Mouse (Mus musculus): ENCODE data around the gene Paxip1. TPM values are rescaled to one million over a fixed set of nuclear protein-coding genes. Genes with fewer than 3 reads are reported as not detected.

Paxip1 gene
- total and polyA plus RNA-seq, 3 experiments: 59.2 to 480 (median 151) TPM

DNA sequence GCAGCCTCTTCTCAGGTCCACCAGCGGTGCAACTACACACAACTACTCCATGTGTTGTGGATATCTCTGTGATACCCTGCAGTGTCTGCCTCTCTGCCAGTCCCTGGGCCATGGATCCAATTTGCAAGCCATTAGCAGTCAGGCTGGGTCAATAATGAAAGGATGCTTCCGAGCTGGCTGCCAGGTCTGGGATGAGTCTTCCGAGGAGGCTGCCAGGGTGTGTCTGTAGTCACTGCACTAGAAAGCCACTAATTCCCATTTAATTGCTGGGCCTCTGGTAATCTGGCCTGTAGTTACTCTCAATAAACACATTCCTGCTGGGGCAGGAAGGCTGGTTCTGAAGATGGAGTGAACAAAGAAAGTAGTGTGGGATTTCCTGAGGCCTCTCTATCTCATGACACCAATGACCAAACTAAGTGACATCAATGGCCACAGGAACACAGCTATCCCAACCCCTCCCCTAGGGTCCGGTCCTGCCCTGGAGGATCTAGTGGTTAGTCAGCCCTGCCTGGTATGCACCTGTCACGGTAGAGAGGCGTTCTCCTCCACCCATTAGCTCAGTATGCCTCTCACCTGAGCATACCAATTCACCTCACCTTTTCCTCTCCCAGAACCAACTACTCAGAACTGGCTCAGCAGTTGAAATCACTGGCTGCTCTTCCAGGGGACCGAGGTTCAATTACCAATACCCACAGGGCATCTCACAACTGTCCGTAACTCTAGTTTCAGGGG is 79.9 kb downstream of the Paxip1 start:
- Histone ChIP-seq H3K4me1 (ENCODE audit: control insufficient read depth in 1 of 2, insufficient read depth in 2 of 2, low read length in 2 of 2) (peaks cover 6 to 34% of the 10 kb centered on the region in 2 experiments), H3K27me3 (ENCODE audit: control insufficient read depth in 1 of 2, insufficient read depth in 2 of 2, low read length in 2 of 2) (no peaks in the 10 kb centered on the region), H3K4me3 (ENCODE audit: control insufficient read depth in 1 of 2, insufficient read depth in 1 of 2, low read depth in 2 of 2, low read length in 2 of 2) (no peak overlapping the region), H3K9ac (ENCODE audit: control insufficient read depth, low read depth, low read length, poor library complexity, severe bottlenecking) (no peak overlapping the region), H3K9me3 (replicated peaks; ENCODE audit: insufficient read depth, low read length) (no peaks in the 10 kb centered on the region), H3K27ac (ENCODE audit: control insufficient read depth, low read depth, low read length) (no peak overlapping the region), H3K36me3 (ENCODE audit: control insufficient read depth in 1 of 2, insufficient read depth in 2 of 2, low read length in 2 of 2) (peaks cover 0 to 27% of the 10 kb centered on the region in 2 experiments; a peak in 2 of 4 replicates), H3K79me2 (ENCODE audit: control insufficient read depth, insufficient read depth, low read length, poor library complexity) (no peaks in the 10 kb centered on the region)
- no peak for TF ChIP-seq POLR2AphosphoS2 (IDR thresholded peaks at IDR 0.05; ENCODE audit: low read length)
- no peak for TF ChIP-seq POLR2AphosphoS5 (IDR thresholded peaks at IDR 0.05; ENCODE audit: borderline replicate concordance, low read depth, low read length)
- no peak for TF ChIP-seq MYC (IDR thresholded peaks at IDR 0.05; ENCODE audit: low read depth, low read length)
- TF ChIP-seq POLR2A (IDR thresholded peaks at IDR 0.05; ENCODE audit: control insufficient read depth in 1 of 2, insufficient read depth in 1 of 2, low read depth in 1 of 2, low read length in 2 of 2, poor library complexity in 1 of 2): no peak
- TF ChIP-seq USF2 (IDR thresholded peaks at IDR 0.05; ENCODE audit: borderline replicate concordance in 1 of 2, insufficient read depth in 1 of 2, low read depth in 1 of 2, low read length in 2 of 2): no peak
- no peak for TF ChIP-seq MAFK (IDR thresholded peaks at IDR 0.05; ENCODE audit: borderline replicate concordance, low read depth, low read length)
- no peak for TF ChIP-seq CHD2 (IDR thresholded peaks at IDR 0.05; ENCODE audit: low read length)
- TF ChIP-seq EP300 (IDR thresholded peaks at IDR 0.05; ENCODE audit: low read depth in 1 of 2, low read length in 2 of 2): no peak
- TF ChIP-seq TBP (IDR thresholded peaks at IDR 0.05; ENCODE audit: low read depth, low read length): no peak
- TF ChIP-seq KAT2A (conservative IDR thresholded peaks at IDR 0.05; ENCODE audit: low read depth, low read length): no peak
- TF ChIP-seq GABPA (IDR thresholded peaks at IDR 0.05; ENCODE audit: low read depth, low read length): no peak
- TF ChIP-seq USF1 (IDR thresholded peaks at IDR 0.05; ENCODE audit: low read depth, low read length): no peak
- DNase-seq (ENCODE audit: low read depth, low spot score): no peak

- Histone ChIP-seq H3K9me3 (replicated peaks; ENCODE audit: insufficient read depth, low read length) (no peaks in the 10 kb centered on the region), H3K27ac (ENCODE audit: control insufficient read depth, low read depth, low read length) (peak overlapping the region; percentile 19), H3K27me3 (ENCODE audit: control insufficient read depth in 1 of 2, insufficient read depth in 2 of 2, low read length in 2 of 2) (no peaks in the 10 kb centered on the region), H3K4me1 (ENCODE audit: control insufficient read depth in 1 of 2, insufficient read depth in 2 of 2, low read length in 2 of 2) (peaks cover 6 to 40% of the 10 kb centered on the region in 2 experiments), H3K79me2 (ENCODE audit: control insufficient read depth, insufficient read depth, low read length, poor library complexity) (no peaks in the 10 kb centered on the region), H3K9ac (ENCODE audit: control insufficient read depth, low read depth, low read length, poor library complexity, severe bottlenecking) (no peak overlapping the region), H3K36me3 (ENCODE audit: control insufficient read depth in 1 of 2, insufficient read depth in 2 of 2, low read length in 2 of 2) (peaks cover 0 to 27% of the 10 kb centered on the region in 2 experiments; a peak in 2 of 4 replicates), H3K4me3 (ENCODE audit: control insufficient read depth in 1 of 2, insufficient read depth in 1 of 2, low read depth in 2 of 2, low read length in 2 of 2) (peak overlapping the region in 1 of 2 experiments; percentile 12; a peak in 1 of 4 replicates)
- peak; percentile 68 for DNase-seq (ENCODE audit: low read depth, low spot score)
- TF ChIP-seq EP300 (IDR thresholded peaks at IDR 0.05; ENCODE audit: low read depth in 1 of 2, low read length in 2 of 2) (peak; percentile 79 to 80), TCF12 (IDR thresholded peaks at IDR 0.05; ENCODE audit: low read depth, low read length) (peak; percentile 91), CHD2 (IDR thresholded peaks at IDR 0.05; ENCODE audit: low read length) (no peak), TAL1 (IDR thresholded peaks at IDR 0.05; ENCODE audit: low read length) (peak; percentile 89), KAT2A (conservative IDR thresholded peaks at IDR 0.05; ENCODE audit: low read depth, low read length) (no peak), ETS1 (IDR thresholded peaks at IDR 0.05; ENCODE audit: low read depth, low read length) (peak; percentile 75), GATA1 (IDR thresholded peaks at IDR 0.05; ENCODE audit: low read depth, low read length) (peak; percentile 77), BHLHE40 (IDR thresholded peaks at IDR 0.05; ENCODE audit: borderline replicate concordance, low read depth, low read length) (0 out of 2 replicates have a peak, but pooled peaks have one; percentile 21), MAFK (IDR thresholded peaks at IDR 0.05; ENCODE audit: borderline replicate concordance, low read depth, low read length) (no peak)
These were observed 83.3 kb downstream of the Paxip1 start for GRCm38 (mm10) chr5:27708209-27708608.
